ENCODE assay signal across 8 mouse cellular contexts in the genomic region with DNA sequence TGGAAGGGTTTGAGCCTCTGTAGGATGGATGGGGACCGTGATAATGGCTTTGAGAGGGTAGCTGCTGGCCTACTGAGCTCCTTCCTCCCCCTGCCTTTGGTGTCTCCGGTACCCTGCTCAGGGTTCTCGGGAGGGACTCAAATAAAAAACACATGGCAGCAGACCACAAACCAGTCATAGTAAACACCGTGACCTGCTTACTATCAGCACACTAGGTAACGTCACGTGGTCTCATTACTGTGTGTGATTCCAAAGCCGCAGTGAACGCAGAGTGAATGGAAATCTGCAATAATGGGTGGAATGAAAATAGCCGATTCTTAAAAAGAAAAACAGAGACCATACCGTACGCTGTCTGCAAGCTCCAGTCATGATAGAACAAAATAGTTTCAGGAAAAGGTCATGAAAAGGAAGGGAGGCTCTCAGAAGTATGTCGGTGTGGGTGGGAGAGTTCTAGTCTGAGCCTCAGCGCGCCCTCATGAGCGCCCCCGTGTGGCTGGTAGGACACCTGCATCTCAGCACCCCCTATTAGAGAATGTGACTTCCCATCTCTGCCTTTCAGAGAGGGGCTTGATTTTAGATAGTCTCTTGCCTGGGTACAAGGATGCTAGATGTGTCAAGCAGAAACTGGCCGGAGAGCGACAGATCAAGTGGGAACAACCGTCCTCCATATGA.
DNase-seq lines count a peak whose midpoint lies in the region; ATAC-seq lines count a peak whose summit lies in the region.

No protein-coding gene starts in this region.

- H3K27ac ChIP-seq in forebrain, embryonic 11.5 days (ENCODE audit: low read depth, low read length), result no peak overlapping the region
- H3K27ac ChIP-seq in hindbrain, embryonic 14.5 days, result no peak overlapping the region
- peak overlapping the region; percentile 9; the same call in 1 of the 2 replicates for H3K27ac ChIP-seq in limb, embryonic 11.5 days (replicated peaks; ENCODE audit: low read depth, low read length)
- H3K27ac ChIP-seq in midbrain, embryonic 14.5 days (replicated peaks; ENCODE audit: low read depth, low read length), result no peak overlapping the region
- H3K27ac ChIP-seq in stomach, embryonic 16.5 days (ENCODE audit: low read length), result no peak overlapping the region

- ATAC-seq in forebrain, embryonic 11.5 days (replicated peaks; ENCODE audit: low FRiP score), result 0 out of 2 replicates have a peak, but pooled peaks have one; percentile 55
- 0 out of 2 replicates have a peak, but pooled peaks have one; percentile 49 for ATAC-seq in hindbrain, embryonic 14.5 days (ENCODE audit: low FRiP score)
- peak; percentile 70 for ATAC-seq in limb, embryonic 11.5 days (ENCODE audit: insufficient number of reproducible peaks, low FRiP score, low TSS enrichment, low read depth)
- ATAC-seq in midbrain, embryonic 14.5 days (ENCODE audit: low FRiP score, low TSS enrichment), result no peak
- peak; percentile 56 for ATAC-seq in stomach, embryonic 16.5 days (ENCODE audit: insufficient read depth, low FRiP score)

- DNase-seq in left cerebral cortex, adult 18-20 months (ENCODE audit: low spot score in 2 of 2), result peak; percentile 69 to 74
- DNase-seq in left cerebral cortex, adult 11 months (ENCODE audit: low spot score), result no peak
- peak; percentile 73 for DNase-seq in brain, adult 2 months (ENCODE audit: low read depth, low spot score)
- peak; percentile 83 for DNase-seq in forebrain, embryonic 11.5 days (ENCODE audit: low spot score)
- DNase-seq in hindbrain, embryonic 14.5 days (ENCODE audit: low spot score), result peak; percentile 85
- peak; percentile 83 for DNase-seq in limb, embryonic 11.5 days (ENCODE audit: low spot score)
- DNase-seq in midbrain, embryonic 14.5 days, result peak; percentile 87

- no peaks in the 10 kb centered on the region; the same call in 1 of the 2 replicates for H3K4me1 ChIP-seq in forebrain, embryonic 11.5 days (replicated peaks; ENCODE audit: control insufficient read depth, insufficient read depth, low read length)
- no peaks in the 10 kb centered on the region for H3K4me1 ChIP-seq in hindbrain, embryonic 14.5 days (replicated peaks; ENCODE audit: control insufficient read depth, insufficient read depth, low read length)
- H3K4me1 ChIP-seq in limb, embryonic 11.5 days (ENCODE audit: control insufficient read depth, insufficient read depth, low read length), result no peaks in the 10 kb centered on the region
- no peaks in the 10 kb centered on the region for H3K4me1 ChIP-seq in midbrain, embryonic 14.5 days (ENCODE audit: control insufficient read depth, insufficient read depth, low read length)
- H3K4me1 ChIP-seq in stomach, embryonic 16.5 days (ENCODE audit: control insufficient read depth, insufficient read depth, low read length), result no peaks in the 10 kb centered on the region

- H3K27me3 ChIP-seq in forebrain, embryonic 11.5 days (ENCODE audit: control insufficient read depth, insufficient read depth, low read length), result no peaks in the 10 kb centered on the region
- H3K27me3 ChIP-seq in hindbrain, embryonic 14.5 days (ENCODE audit: control insufficient read depth, insufficient read depth, low read length), result no peaks in the 10 kb centered on the region
- no peaks in the 10 kb centered on the region for H3K27me3 ChIP-seq in limb, embryonic 11.5 days (ENCODE audit: control insufficient read depth, insufficient read depth, low read length)
- H3K27me3 ChIP-seq in midbrain, embryonic 14.5 days (ENCODE audit: control insufficient read depth, insufficient read depth, low read length), result no peaks in the 10 kb centered on the region
- H3K27me3 ChIP-seq in stomach, embryonic 16.5 days (ENCODE audit: control insufficient read depth, insufficient read depth, low read length), result no peaks in the 10 kb centered on the region

- H3K4me3 ChIP-seq in forebrain, embryonic 11.5 days (ENCODE audit: low read depth, low read length), result no peak overlapping the region
- no peak overlapping the region for H3K4me3 ChIP-seq in hindbrain, embryonic 14.5 days (replicated peaks; ENCODE audit: low read length)
- H3K4me3 ChIP-seq in limb, embryonic 11.5 days (ENCODE audit: low read depth, low read length), result no peak overlapping the region
- no peak overlapping the region for H3K4me3 ChIP-seq in midbrain, embryonic 14.5 days (replicated peaks; ENCODE audit: low read depth, low read length)
- no peak overlapping the region for H3K4me3 ChIP-seq in stomach, embryonic 16.5 days (replicated peaks; ENCODE audit: low read length)

- H3K9me3 ChIP-seq in forebrain, embryonic 11.5 days (ENCODE audit: control insufficient read depth, low read length), result no peaks in the 10 kb centered on the region
- H3K9me3 ChIP-seq in hindbrain, embryonic 14.5 days (ENCODE audit: control insufficient read depth, low read length), result no peaks in the 10 kb centered on the region
- no peaks in the 10 kb centered on the region for H3K9me3 ChIP-seq in limb, embryonic 11.5 days (ENCODE audit: control insufficient read depth, low read length)
- H3K9me3 ChIP-seq in midbrain, embryonic 14.5 days (ENCODE audit: control insufficient read depth, low read length), result no peaks in the 10 kb centered on the region
- H3K9me3 ChIP-seq in stomach, embryonic 16.5 days (replicated peaks; ENCODE audit: control insufficient read depth, low read length), result no peaks in the 10 kb centered on the region

- no peak overlapping the region for H3K4me2 ChIP-seq in forebrain, embryonic 11.5 days (ENCODE audit: low read depth, low read length, severe bottlenecking)
- H3K4me2 ChIP-seq in hindbrain, embryonic 14.5 days (replicated peaks), result no peak overlapping the region
- H3K4me2 ChIP-seq in limb, embryonic 11.5 days (ENCODE audit: low read depth, severe bottlenecking), result no peak overlapping the region
- H3K4me2 ChIP-seq in midbrain, embryonic 14.5 days (ENCODE audit: low read length), result no peak overlapping the region
- H3K4me2 ChIP-seq in stomach, embryonic 16.5 days (ENCODE audit: low read depth, low read length), result no peak overlapping the region

- no peak overlapping the region for H3K9ac ChIP-seq in forebrain, embryonic 11.5 days (ENCODE audit: low read length)
- H3K9ac ChIP-seq in hindbrain, embryonic 14.5 days, result no peak overlapping the region
- H3K9ac ChIP-seq in limb, embryonic 11.5 days (ENCODE audit: low read length), result no peak overlapping the region
- no peak overlapping the region for H3K9ac ChIP-seq in midbrain, embryonic 14.5 days (replicated peaks; ENCODE audit: low read length)
- H3K9ac ChIP-seq in stomach, embryonic 16.5 days (ENCODE audit: low read length), result no peak overlapping the region

- peaks cover 3% of the 10 kb centered on the region; the same call in 1 of the 2 replicates for H3K36me3 ChIP-seq in forebrain, embryonic 11.5 days (ENCODE audit: control insufficient read depth, insufficient read depth, low read length)
- H3K36me3 ChIP-seq in hindbrain, embryonic 14.5 days (replicated peaks; ENCODE audit: control insufficient read depth, insufficient read depth), result peaks cover 28% of the 10 kb centered on the region
- H3K36me3 ChIP-seq in limb, embryonic 11.5 days (ENCODE audit: control insufficient read depth, insufficient read depth, low read length), result no peaks in the 10 kb centered on the region
- H3K36me3 ChIP-seq in midbrain, embryonic 14.5 days (ENCODE audit: control insufficient read depth, insufficient read depth, low read length), result peaks cover 36% of the 10 kb centered on the region
- no peaks in the 10 kb centered on the region; the same call in 1 of the 2 replicates for H3K36me3 ChIP-seq in stomach, embryonic 16.5 days (ENCODE audit: control insufficient read depth, insufficient read depth, low read length)

- WGBS in forebrain, embryonic 11.5 days, result 52% methylated on average over 19 of the region's 19 CpGs
- WGBS in hindbrain, embryonic 14.5 days, result 47% methylated on average over 19 of the region's 19 CpGs
- 32% methylated on average over 19 of the region's 19 CpGs for WGBS in limb, embryonic 11.5 days
- 48% methylated on average over 19 of the region's 19 CpGs for WGBS in midbrain, embryonic 14.5 days
- 42% methylated on average over 19 of the region's 19 CpGs for WGBS in stomach, embryonic 16.5 days
